Mouse (Mus musculus) brain, embryonic 14.5 days (tissue): ENCODE results near the gene Ccdc127. TPM values are rescaled to one million over a fixed set of nuclear protein-coding genes. Genes with fewer than 3 reads are reported as not detected.

Source experiments
- DNase-seq: peaks from one replicate; pipeline ENCODE4 v3.0.0-alpha.2; 2011; ENCODE audit warnings: low read depth
- CTCF ChIP-seq: fragments of 200-500 bp; IDR thresholded peaks from 2 replicates; pipeline ENCODE4 v1.5.1; 2012; ENCODE audit warnings: inconsistent platforms, mild to moderate bottlenecking, moderate library complexity, borderline replicate concordance; ENCODE audit not compliant: insufficient read depth, insufficient read length; ENCODE audit errors: extremely low read depth
- POLR2A ChIP-seq: fragments of 200-500 bp; IDR thresholded peaks from 2 replicates; pipeline ENCODE4 v1.6.1; 2012; ENCODE audit warnings: mild to moderate bottlenecking, inconsistent platforms, borderline replicate concordance; ENCODE audit not compliant: poor library complexity, insufficient read depth, insufficient read length, severe bottlenecking; ENCODE audit errors: extremely low read depth
- polyA plus RNA-seq: library from polyadenylated mRNA; depleted of rRNA; stranded (reverse); fragments of >200 nt; gene quantifications from 2 replicates; pipeline ENCODE4 v1.2.3, GENCODE M21; 2012; rRNA removed

Gene Ccdc127
- polyA plus RNA-seq, 1 experiment: 19.8 TPM

DNA sequence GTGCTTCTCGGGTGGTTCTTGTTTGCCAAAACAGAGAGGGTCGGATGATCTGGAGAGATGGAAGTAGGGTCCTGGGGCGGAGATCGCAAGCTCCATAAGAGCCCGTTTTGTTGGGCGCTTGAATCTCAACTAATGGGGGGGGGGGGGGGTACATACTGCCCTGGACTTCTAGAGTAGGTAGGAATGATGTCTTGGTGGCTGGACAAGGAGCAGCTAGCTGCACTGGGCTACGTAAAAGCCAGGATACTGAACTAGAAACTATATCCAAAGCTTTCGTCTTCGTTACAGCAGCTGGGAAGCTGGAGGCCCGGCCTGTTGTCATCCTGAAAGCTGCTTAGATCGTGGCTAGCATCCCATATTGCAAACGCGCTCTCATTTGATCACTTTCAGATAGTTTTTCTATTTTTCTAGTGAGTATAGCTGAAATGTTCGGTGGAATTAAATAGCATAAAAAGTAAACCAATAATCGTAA, 362 bp downstream of the Ccdc127 start:
- DNase-seq: no peak
- TF ChIP-seq CTCF (no peak), POLR2A (no peak)

DNA sequence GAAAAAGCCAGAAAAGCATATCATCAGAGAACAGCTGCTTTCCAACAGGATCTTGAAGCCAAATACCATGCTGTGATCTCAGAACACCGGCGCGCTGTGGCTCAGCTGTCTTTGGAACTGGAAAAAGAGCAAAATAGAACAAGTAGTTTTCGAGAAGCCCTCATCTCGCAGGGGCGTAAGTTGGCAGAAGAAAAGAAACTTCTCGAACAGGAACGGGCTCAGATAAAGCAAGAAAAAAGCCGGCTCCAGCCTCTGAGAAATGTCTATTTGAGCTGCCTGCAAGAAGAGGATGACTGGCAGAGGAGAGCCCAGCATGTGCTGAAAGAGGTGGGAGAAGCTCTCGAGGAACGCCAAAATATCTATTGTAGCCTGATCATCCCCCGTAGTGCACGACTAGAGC, 6.4 kb downstream of the Ccdc127 start:
- TF ChIP-seq CTCF (no peak), POLR2A (no peak)
- no peak for DNase-seq

DNA sequence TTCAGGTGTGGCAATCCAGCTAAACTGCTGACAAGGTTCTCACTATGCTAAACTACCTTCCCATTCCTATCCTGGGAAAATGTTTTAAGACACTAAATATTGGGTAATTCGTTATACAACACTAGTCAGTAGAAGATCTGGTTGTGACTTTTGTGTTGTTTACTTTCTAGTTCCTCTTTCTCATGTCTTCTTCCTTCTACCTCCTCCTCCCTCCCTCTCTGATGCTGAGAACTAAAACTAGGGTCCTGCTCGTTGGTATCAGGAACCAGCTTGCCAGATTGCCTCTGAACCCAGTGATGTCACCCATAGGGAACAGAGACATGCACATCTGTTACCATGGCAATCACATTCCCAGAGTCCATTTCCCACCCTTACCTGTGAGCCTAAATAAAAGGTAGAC, 12.1 kb downstream of the Ccdc127 start:
- no peak for DNase-seq
- TF ChIP-seq CTCF (no peak), POLR2A (no peak)

DNA sequence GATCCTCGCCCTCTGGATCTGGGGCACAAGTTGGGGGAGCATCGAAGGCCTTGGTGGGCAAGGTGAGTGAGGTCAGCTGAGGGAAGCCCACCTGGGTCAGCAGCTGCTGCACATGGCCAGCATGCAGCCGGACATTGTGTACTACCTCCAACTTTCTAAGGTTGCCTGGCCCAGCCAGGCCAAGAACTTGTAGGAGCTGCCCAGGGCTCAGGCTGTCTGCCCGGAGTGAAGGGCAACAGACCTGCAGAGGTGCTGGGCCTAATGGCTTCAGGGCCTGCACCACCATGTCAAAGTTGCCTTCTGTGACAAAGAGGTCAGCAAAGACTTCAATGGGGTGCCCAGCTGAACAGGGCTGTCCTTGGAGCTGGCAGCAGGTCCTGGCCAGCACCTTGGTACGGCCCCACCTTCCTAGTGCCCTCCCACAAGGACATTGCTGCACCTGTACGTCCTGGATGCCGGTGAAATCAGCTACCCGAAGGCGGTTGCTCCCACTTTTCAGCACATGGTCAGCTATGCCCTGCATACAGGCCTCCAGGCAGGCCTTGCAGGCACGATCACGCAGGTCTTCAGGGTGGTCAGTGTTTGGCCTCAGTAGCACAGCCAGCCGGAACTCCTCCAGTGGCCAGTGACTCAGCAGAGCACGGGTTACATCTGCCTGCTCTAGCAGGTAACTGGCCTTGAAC, 13.2 kb downstream of the Ccdc127 start:
- TF ChIP-seq POLR2A (no peak), CTCF (no peak)

DNA sequence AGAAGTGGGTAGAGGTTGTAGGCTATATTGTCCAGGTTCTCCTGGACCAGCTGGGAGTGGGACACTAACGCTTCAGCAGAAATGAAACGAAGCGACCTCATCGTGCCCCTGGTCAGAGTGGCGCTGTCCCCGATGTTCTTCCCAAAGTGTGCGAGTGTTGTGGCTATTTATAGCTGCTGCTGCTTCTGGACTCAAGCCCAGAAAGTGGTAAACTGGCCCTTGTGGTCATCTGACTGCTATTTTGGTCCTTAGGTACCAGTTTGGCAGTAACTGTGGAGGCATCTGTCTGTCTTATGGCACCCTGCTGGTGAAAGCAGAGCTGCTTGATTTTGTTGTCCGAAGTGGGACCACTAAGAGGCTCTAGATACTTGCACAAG, 13.7 kb downstream of the Ccdc127 start, which contains the start of gene Lrrc14b:
TSS of gene Lrrc14b (minus strand) at position 147 of the 377 bp plus-strand sequence.
- TF ChIP-seq CTCF: no peak
- TF ChIP-seq POLR2A: no peak
- DNase-seq: peak; percentile 5

More for the DNA sequence above, 13.2 kb downstream of the Ccdc127 start:
- no peak for DNase-seq

DNA sequence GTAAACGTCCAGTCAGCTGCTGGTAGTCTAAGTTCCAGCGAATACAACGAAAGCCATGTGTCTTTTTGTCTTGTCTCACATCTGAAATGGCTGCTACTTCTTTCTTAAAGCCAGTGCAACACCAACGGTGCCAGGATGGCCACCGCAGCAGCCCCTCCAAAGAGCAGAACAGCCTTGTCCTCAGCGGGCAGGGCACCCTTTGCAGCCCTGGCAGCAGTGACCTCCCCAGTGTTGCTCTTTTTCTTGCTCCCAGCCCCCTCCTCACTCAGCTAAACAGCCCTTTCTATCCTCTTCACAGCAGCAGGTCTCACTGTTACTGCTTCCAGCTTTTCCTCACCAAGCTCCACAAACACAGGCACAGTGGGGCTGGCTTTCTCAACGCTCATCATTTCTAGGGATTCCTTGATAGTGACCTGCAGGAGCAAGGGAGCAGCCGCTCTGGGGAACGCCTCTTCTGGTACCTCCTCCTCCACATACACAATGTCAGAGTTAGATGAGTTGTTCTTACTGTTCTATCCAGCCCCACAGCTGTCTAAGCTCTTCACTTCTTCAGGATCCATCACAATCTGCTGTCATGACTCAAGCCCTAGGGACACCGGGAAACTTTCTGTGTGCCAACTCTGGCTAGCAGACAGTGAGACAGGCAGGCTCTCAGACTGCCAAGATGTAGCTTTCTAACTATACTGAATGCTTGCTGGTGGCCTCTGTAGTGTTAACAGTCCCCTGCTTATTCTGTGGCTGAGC, 31.6 kb downstream of the Ccdc127 start:
- DNase-seq: peak; percentile 59

DNA sequence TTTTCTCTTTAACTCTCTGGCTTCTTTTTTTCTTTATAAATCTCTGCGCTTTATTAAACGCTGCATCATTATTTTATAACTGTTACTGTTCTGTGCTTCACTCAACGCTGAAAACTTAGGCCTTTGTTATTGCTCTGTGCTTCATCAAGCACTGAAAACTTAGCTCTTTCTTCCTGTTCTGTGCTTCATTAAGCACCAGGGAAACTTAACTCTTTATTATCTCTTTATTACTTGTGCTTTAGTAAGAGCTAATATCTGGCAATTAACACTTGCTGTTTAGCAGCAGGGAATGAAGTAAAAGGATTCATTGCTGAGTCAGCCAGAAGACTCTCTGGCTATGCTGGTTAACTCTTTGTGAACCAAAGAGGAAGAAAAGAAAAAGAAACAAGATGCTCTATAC, 32.2 kb downstream of the Ccdc127 start:
- DNase-seq: peak; percentile 60
- TF ChIP-seq POLR2A: no peak
- TF ChIP-seq CTCF: no peak

More for the DNA sequence above, 31.6 kb downstream of the Ccdc127 start:
- TF ChIP-seq POLR2A (no peak), CTCF (no peak)

DNA sequence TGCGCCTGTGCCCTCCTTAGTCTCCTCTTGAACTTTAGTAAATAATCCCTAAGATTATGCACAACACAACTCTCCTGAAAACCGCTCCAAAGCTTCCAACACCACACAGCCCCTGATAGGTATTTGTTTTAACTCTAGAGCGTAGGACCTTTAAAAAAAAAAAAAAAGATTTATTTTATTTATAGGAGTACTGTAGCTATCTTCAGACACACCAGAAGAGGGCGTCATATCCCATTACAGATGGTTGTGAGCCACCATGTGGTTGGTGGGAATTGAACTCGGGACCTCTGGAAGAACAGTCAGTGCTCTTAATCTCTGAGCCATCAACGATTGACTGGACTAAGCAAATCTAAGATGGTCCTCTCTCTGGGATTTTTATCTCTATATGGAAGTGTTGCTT, 39.6 kb downstream of the Ccdc127 start:
- TF ChIP-seq POLR2A: no peak
- TF ChIP-seq CTCF: no peak
- no peak for DNase-seq

DNA sequence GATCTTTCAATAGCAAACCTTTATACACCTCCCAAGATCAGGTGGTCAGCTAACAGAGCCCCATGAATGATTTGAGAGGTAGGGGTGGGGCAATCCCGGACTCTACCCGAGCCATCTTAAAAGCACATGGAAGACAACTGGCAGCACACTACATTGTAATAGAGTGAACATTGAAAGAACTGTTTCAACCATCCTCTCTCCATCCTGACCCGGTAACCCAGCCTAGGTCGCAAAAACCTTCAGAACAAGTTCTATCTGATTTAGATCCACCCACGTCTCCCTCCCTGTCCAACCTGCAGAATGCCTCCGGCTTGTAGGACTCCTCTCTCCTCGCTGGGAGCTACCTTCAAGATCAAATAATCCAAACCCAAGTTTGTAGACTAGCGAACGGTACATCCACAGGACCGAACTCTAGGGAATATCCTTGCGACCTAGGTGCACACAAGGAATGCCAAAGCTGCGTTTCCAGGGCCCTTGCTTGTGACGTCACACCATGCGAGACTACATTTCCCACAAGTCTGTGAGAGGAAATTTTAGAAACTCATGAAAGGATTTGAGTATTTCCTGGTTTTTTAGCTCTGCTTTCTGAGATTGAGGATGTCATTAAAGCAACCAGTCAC, 40.4 kb downstream of the Ccdc127 start, which contains the start of gene Zfp72:
TSS of gene Zfp72 (minus strand) at position 466 of the 620 bp plus-strand sequence.
- DNase-seq: peak; percentile 92
- TF ChIP-seq POLR2A: no peak
- TF ChIP-seq CTCF: no peak

DNA sequence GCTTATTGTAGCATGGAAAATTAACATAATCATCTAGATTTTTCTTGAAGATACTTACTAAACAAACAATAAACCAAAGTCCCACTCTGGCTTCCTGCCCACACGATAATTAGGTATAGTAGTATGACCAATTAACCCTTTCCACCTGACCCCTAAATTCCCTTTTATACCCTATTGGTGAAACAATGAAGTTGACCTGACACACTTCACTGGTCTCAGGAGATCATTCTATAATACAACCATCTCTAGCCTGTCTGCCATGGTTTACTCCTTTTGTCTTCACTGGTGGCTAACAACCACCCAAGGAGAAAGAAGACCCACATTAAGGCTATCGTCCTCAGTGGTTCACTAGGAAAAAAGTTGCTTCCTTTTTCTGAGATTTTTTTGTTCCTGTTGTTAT, 41.0 kb downstream of the Ccdc127 start:
- TF ChIP-seq CTCF (no peak), POLR2A (no peak)
- DNase-seq: no peak

DNA sequence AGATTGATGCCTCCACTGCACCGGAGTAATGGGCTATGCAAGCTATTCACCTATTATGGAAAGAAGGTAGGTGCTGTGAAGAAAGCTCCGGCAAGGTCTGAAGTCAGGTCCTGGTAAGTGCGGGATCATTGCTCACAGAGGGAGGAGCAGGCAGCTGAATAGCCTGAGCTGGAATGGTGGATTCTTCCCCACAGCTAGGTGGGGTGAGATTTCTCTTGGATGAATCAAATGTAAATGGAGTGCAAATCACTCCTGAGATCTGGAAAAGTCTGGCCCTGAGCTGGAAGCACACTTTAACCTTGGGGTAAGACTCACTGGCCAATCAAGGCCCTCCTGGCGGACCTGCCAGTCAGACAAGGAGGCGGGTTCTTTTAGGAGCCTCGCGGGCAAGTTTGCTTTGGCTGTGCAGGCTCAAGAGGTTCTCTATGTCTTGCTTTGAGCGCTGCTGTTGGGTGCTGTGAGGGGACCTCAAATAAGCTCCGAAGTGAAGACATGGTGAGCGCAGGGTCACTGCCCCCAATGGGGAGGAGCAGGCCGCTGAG, 49.3 kb downstream of the Ccdc127 start, which contains the start of gene Ftl1-ps1:
TSS of gene Ftl1-ps1 (plus strand) at position 397 of the 542 bp plus-strand sequence.
- TF ChIP-seq POLR2A: no peak
- no peak for TF ChIP-seq CTCF
- DNase-seq: peak; percentile 6

Other genes starting within 250 kb of the Ccdc127 start
- gene Slc9a3, start 228.9 kb upstream of the Ccdc127 start, polyA plus RNA-seq: 0.01 and 0.04 TPM in 2 replicates
- gene Exoc3, start 141.6 kb upstream of the Ccdc127 start, polyA plus RNA-seq: 60.1 and 71.8 TPM in 2 replicates
- gene Ahrr, start 58.0 kb upstream of the Ccdc127 start, polyA plus RNA-seq: 2.0 and 2.5 TPM in 2 replicates
- 112 and 144 TPM in 2 replicates for gene Pdcd6, start 32.7 kb upstream of the Ccdc127 start, polyA plus RNA-seq
- gene Sdha, start within 50 bp of the Ccdc127 start, polyA plus RNA-seq: 127 and 146 TPM in 2 replicates
- gene Lrrc14b, start 13.7 kb downstream of the Ccdc127 start, polyA plus RNA-seq: 0.11 TPM in 1 of 2 replicates, not detected in the other
- 1.8 and 2.4 TPM in 2 replicates for gene Zfp72, start 40.5 kb downstream of the Ccdc127 start, polyA plus RNA-seq
- 38.5 and 60.1 TPM in 2 replicates for gene Ftl1-ps1, start 49.4 kb downstream of the Ccdc127 start, polyA plus RNA-seq
- 5.8 and 7.3 TPM in 2 replicates for gene Zfp825, start 143.7 kb downstream of the Ccdc127 start, polyA plus RNA-seq